Mouse (Mus musculus): ENCODE data around the gene Zdhhc18. TPM values are rescaled to one million over a fixed set of nuclear protein-coding genes. Genes with fewer than 3 reads are reported as not detected.

Zdhhc18 gene
- polyA plus RNA-seq (2016; fragmentation: Nextera tagmentation; extraction: Ambion mirVana), result 1.6 and 2.9 TPM in 2 replicates

DNA sequence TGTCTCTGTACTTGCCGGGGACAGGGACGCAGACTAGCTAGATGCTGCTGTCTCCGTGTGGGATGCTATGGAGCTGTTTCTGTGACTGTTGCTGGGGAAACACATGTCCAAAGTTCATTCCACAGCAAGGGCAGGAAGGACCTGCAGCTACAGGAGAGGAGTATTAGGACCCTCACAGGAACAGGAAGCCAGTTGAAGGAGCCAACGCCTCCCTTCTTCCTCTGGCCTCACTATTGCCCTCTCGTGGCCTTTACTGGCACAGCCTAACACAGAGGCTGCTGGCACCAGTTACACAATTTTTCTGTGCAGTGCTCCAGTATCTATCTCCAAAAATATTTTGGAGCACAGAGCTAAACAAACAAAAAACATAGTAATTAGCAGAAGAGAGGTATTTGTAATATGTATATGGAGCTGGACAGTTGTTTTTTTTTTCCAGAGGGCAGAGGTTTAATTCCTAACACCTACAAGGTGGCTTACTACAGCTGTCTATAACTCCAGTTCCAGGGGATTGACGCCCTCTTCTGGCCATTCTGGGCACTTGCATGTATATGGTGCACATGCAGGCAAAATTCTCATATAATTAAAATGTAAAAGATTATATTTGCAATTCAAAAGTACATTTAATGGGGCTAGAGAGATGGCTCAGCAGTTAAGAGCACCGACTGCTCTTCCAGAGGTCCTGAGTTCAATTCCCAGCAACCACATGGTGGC, at the start of gene Zdhhc18:
TSS of gene Zdhhc18 (minus strand) at position 166 of the 711 bp plus-strand sequence.
- peak within 1 kb of the TSS; percentile 45 for H3K4me3 ChIP-seq
- no peaks in the 10 kb centered on the region for H3K36me3 ChIP-seq
- peak within 1 kb of the TSS; percentile 72; the same call in 1 of the 2 replicates for H3K27ac ChIP-seq
- no peaks in the 10 kb centered on the region for H3K27me3 ChIP-seq (ENCODE audit: insufficient read depth, poor library complexity, severe bottlenecking)
- WGBS, result 41% methylated on average over 7 of the region's 7 CpGs
- DNase-seq (ENCODE audit: low spot score), result no peak
- H3K9me3 ChIP-seq, result 0 out of 2 replicates have a peak, but pooled peaks cover 2% of the 10 kb centered on the region
- H3K4me1 ChIP-seq, result peaks cover 3% of the 10 kb centered on the region; the same call in 1 of the 2 replicates

DNA sequence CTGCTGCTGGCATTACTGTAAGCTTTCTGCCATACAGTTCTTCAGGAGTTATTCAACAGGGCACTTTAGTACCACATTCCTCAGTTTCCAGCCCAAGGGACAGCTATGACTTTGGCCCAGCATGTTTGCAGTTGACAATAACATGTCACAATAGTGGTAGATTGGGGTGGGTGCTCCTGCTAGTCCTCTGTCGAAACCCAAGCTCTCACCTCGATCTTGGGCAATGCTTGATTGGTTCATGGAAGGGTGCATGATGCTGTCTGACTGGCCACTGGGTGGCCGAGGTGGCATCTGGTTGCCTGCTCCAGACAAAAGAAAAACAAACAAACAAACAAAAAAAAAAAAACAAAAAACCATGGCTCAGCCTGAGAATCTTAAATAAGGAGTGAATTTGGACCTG, 45.4 kb upstream of the Zdhhc18 start:
- DNase-seq (ENCODE audit: low spot score), result no peak
- no peaks in the 10 kb centered on the region for H3K27me3 ChIP-seq (ENCODE audit: insufficient read depth, poor library complexity, severe bottlenecking)
- peaks cover 5% of the 10 kb centered on the region; the same call in 1 of the 2 replicates for H3K4me1 ChIP-seq
- peaks cover 96% of the 10 kb centered on the region for H3K36me3 ChIP-seq
- H3K4me3 ChIP-seq, result no peak overlapping the region
- no peak overlapping the region for H3K27ac ChIP-seq
- no peaks in the 10 kb centered on the region for H3K9me3 ChIP-seq
- WGBS, result 79% methylated on average over 3 of the region's 3 CpGs

DNA sequence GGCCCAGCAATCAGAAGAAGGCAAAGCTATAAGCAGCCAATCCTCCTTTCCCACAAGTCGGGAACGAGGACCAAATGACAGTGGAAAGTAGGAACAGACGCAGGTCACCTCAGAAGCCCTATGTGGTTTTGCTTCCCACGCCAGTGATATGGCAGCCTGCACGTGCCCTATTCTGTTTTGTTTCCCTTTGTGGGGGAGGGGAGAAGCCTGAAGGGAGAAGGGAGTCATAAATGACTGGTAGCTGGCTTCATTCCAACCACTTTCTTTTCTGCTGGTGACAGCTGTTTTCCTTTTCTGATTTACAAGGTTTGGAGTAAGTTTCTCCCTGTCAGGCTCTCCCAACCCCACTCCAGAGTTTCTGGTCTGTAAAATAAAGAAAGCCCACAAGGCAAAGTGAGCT, 40.3 kb upstream of the Zdhhc18 start:
- Histone ChIP-seq H3K4me1 (peaks cover 12% of the 10 kb centered on the region), H3K27me3 (ENCODE audit: insufficient read depth, poor library complexity, severe bottlenecking) (no peaks in the 10 kb centered on the region), H3K4me3 (no peak overlapping the region), H3K36me3 (peaks cover 100% of the 10 kb centered on the region), H3K27ac (no peak overlapping the region), H3K9me3 (no peaks in the 10 kb centered on the region)
- 43% methylated on average over 5 of the region's 5 CpGs for WGBS
- no peak for DNase-seq (ENCODE audit: low spot score)

DNA sequence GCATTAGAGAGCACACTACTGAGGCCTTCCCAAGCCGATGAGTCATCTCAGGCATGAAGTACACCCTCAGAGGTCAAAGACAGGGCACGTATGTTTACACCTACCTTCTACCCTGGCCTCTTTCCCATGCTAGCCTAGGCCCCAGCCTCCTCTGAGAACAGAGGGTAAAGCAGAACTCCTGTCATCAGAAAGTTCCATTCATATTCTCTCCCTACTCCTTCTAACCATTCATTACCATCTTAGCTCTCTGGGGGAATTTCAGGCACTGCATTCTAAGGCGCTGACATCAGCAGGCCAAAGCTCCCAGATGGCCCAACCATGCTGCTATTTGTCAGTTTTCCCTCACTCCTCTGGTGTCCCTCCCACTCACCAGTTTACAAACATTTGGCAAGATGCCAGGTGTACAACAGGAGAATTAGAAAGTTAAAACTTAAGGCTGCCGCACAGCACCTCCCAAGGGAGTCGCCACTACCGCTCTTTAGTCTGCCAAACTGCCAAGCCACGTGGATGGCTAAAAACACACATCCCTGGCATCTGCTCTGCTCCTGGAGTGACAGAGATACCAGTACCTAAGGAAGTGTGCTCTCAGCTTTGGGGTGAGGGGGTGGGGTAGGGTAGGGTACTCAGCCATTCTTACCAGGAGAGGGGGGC, 38.6 kb upstream of the Zdhhc18 start:
- Histone ChIP-seq H3K27ac (no peak overlapping the region), H3K4me1 (peaks cover 12% of the 10 kb centered on the region), H3K27me3 (ENCODE audit: insufficient read depth, poor library complexity, severe bottlenecking) (no peaks in the 10 kb centered on the region), H3K4me3 (no peak overlapping the region), H3K36me3 (peaks cover 100% of the 10 kb centered on the region), H3K9me3 (no peaks in the 10 kb centered on the region)
- no peak for DNase-seq (ENCODE audit: low spot score)
- 65% methylated on average over 7 of the region's 7 CpGs for WGBS

DNA sequence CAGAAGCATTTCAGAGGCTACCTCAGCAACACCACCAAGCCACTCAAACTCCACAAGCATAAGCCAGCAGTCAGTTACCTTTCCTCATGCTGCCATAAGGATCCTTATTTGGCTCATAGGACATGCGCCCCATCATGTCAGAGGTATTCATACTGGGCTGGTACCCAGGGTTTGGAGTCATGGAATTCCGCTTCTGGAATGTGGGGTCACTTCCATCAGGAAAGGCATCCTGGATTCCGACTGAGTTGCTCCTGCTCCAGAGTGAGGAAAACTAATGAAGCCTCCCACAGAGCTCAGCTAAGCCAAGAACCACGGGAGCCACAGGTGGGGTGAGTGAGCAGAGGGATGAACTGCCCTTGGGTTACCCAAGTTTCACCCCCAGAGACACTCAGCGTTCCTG, 37.2 kb upstream of the Zdhhc18 start:
- Histone ChIP-seq H3K9me3 (no peaks in the 10 kb centered on the region), H3K27ac (no peak overlapping the region), H3K27me3 (ENCODE audit: insufficient read depth, poor library complexity, severe bottlenecking) (no peaks in the 10 kb centered on the region), H3K36me3 (peaks cover 98% of the 10 kb centered on the region), H3K4me1 (peaks cover 15% of the 10 kb centered on the region), H3K4me3 (no peak overlapping the region)
- 85% methylated on average over 5 of the region's 5 CpGs for WGBS
- no peak for DNase-seq (ENCODE audit: low spot score)

DNA sequence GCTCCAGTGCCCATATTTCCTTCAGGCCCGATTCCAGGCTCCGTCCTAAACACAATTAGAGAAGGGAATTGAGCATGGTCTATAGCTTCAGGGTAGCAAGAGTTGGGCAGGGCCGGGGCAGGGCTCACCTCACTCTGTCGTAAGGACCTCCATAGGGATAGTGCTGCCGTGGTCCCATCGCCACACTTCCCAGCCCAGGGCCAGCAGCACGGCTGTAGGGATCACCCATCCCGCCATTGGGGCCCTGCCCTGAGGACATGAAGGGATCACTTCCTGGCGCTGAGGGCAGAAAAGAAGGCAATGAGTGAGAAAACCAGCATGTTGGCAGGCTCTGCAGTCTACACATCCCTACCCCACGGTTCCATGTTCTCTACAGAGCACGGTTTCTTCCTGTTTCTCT, 36.6 kb upstream of the Zdhhc18 start:
- Histone ChIP-seq H3K9me3 (no peaks in the 10 kb centered on the region), H3K27ac (no peak overlapping the region), H3K27me3 (ENCODE audit: insufficient read depth, poor library complexity, severe bottlenecking) (no peaks in the 10 kb centered on the region), H3K4me3 (no peak overlapping the region), H3K4me1 (peaks cover 20% of the 10 kb centered on the region), H3K36me3 (peaks cover 98% of the 10 kb centered on the region)
- 93% methylated on average over 11 of the region's 11 CpGs for WGBS
- DNase-seq (ENCODE audit: low spot score), result no peak

DNA sequence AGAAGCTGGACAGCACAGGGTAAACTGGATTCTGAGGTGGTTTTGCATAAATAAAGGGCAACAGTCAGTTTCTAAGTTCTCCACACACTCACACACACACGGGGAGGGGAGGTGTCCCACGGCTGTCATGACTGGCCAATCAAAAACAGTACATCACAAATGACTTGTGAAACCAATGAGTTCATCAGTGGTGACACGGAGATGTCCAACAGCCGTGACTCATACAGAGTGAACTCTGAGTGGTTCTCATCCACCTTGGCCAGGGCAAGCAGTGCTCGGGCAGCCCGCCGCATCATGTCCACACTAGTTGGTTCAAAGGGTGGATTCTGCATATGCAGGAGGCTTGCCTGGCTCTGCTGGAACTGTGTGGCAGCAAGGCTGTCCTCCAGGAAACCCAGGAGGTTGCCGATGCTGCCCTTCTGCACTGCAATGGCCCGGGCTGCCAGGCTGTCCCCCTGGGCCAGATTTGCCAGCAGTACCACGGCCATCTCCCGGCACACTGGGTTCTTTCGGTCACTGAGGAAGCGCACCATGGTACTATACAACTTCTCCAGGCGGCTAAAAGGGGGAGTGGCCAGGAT, 30.3 kb upstream of the Zdhhc18 start:
- no peak overlapping the region for H3K27ac ChIP-seq
- H3K36me3 ChIP-seq, result peaks cover 67% of the 10 kb centered on the region
- H3K4me1 ChIP-seq, result peaks cover 41% of the 10 kb centered on the region
- H3K27me3 ChIP-seq (ENCODE audit: insufficient read depth, poor library complexity, severe bottlenecking), result no peaks in the 10 kb centered on the region
- WGBS, result 90% methylated on average over 14 of the region's 14 CpGs
- H3K9me3 ChIP-seq, result no peaks in the 10 kb centered on the region
- DNase-seq (ENCODE audit: low spot score), result no peak
- H3K4me3 ChIP-seq, result no peak overlapping the region

DNA sequence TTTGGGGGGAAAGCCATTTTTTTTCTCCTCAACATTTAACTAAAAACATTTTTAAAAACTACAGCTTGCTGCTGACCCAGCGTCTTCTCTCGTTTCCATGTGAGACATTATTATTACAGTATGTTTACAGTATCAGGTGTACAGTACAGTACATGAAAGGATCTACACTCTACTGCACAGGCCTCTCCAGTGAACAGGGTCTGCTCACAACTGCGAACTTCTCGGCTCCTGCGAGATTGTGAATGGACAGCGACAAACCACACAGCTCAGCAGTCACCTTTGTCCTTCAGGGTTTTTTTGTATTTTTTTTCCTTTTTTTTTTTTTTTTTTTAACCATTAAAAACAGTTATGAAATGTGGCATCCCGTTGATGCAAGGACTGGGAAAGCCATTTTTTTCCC, 29.7 kb upstream of the Zdhhc18 start:
- Histone ChIP-seq H3K36me3 (peaks cover 61% of the 10 kb centered on the region), H3K4me3 (no peak overlapping the region), H3K27me3 (ENCODE audit: insufficient read depth, poor library complexity, severe bottlenecking) (no peaks in the 10 kb centered on the region), H3K4me1 (peaks cover 47% of the 10 kb centered on the region), H3K27ac (no peak overlapping the region), H3K9me3 (no peaks in the 10 kb centered on the region)
- DNase-seq (ENCODE audit: low spot score), result no peak
- WGBS, result 89% methylated on average over 7 of the region's 7 CpGs

DNA sequence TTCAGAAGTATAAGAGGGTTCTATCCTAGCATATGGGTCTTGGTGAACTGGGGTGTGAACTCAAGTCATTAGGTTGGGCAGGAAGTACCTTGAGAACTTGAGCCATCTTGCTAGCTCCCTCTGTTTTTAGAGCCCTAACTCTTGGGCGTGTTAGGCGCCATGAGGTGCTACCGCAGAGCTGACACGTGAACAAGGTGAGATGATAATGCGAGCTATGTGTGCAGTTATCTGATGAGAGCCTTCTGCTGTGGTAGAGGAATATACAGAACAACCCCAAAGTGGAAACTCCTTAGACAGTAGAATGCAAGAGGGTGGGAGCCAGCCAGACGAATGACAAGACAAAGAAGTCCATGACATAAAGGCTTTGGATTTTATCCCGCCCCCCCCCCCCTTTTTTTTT, 27.3 kb upstream of the Zdhhc18 start:
- H3K27ac ChIP-seq, result no peak overlapping the region
- H3K9me3 ChIP-seq, result no peaks in the 10 kb centered on the region
- H3K4me3 ChIP-seq, result no peak overlapping the region
- H3K4me1 ChIP-seq, result peaks cover 67% of the 10 kb centered on the region
- 66% methylated on average over 7 of the region's 7 CpGs for WGBS
- peaks cover 41% of the 10 kb centered on the region for H3K36me3 ChIP-seq
- DNase-seq (ENCODE audit: low spot score), result no peak
- H3K27me3 ChIP-seq (ENCODE audit: insufficient read depth, poor library complexity, severe bottlenecking), result no peaks in the 10 kb centered on the region

DNA sequence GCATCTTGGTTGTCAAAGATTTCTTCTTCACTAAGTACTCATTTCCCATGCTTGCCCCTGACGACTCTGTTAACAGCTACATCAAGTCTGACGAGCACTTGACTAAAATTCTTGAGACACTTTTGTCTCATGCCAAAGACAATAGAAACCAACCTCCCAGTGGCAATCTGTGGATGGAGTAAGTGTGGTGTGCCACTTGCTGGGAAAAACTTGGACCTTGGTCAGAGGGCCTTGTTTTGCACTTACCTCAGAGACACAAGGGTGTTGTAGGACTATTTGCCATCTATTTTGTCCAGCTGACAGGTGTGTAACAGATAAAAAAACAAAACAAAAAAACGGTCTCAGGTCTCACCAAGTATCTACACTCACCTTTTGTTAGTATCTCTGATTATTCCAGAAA, 26.2 kb upstream of the Zdhhc18 start:
- Histone ChIP-seq H3K27me3 (ENCODE audit: insufficient read depth, poor library complexity, severe bottlenecking) (no peaks in the 10 kb centered on the region), H3K27ac (peak overlapping the region; percentile 72), H3K4me3 (no peak overlapping the region), H3K36me3 (peaks cover 30% of the 10 kb centered on the region), H3K9me3 (no peaks in the 10 kb centered on the region), H3K4me1 (peaks cover 66% of the 10 kb centered on the region)
- WGBS, result 22% methylated on average over 3 of the region's 3 CpGs
- DNase-seq (ENCODE audit: low spot score), result no peak

DNA sequence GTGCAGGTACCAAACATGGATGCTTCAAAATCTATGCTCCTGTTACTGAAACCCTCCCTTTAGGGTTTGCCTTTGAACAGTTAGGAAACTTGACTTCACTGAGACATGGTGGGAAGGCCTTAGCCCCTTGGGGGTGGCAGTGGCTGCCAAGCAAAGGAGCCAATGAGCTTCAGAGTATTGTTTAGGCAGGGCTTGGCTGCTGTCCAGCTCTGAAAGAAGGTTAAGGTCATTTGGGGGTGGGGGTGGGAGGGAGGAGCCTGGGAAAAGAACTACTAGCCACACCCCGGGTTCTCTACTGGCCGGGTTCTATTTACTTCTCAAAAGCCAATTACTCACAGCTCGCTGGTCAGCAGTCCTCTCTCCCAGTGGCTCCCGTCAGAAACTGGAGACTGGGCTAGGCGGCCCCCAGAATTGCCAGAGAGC, 25.7 kb upstream of the Zdhhc18 start:
- Histone ChIP-seq H3K36me3 (peaks cover 24% of the 10 kb centered on the region), H3K27ac (peak overlapping the region; percentile 72), H3K4me3 (peak overlapping the region; percentile 15; the same call in 1 of the 2 replicates), H3K4me1 (peaks cover 64% of the 10 kb centered on the region), H3K27me3 (ENCODE audit: insufficient read depth, poor library complexity, severe bottlenecking) (no peaks in the 10 kb centered on the region), H3K9me3 (no peaks in the 10 kb centered on the region)
- 6% methylated on average over 5 of the region's 5 CpGs for WGBS
- DNase-seq (ENCODE audit: low spot score), result peak; percentile 91

DNA sequence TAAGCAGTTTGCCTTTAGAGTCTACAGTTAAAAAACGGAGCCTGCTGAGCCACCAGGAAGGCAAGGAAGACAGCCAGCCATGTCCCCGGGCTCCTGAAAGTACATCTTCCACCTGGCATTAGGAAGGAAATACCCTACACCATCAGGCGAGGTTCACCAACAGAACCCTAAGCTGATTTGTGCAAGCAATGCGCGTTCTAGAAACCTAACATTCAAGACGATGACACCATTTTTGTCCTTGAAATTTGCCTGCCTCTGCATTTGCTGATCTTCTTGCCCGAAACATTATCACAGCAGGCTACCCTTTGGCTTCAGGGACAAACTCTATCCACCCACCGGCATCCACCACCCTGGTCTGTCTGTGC, 24.4 kb upstream of the Zdhhc18 start:
- H3K27me3 ChIP-seq (ENCODE audit: insufficient read depth, poor library complexity, severe bottlenecking), result no peaks in the 10 kb centered on the region
- peaks cover 67% of the 10 kb centered on the region for H3K4me1 ChIP-seq
- 0 out of 2 replicates have a peak overlapping the region, but pooled peaks have one; percentile 22 for H3K4me3 ChIP-seq
- H3K9me3 ChIP-seq, result no peaks in the 10 kb centered on the region
- 55% methylated on average over 8 of the region's 8 CpGs for WGBS
- no peak for DNase-seq (ENCODE audit: low spot score)
- peak overlapping the region; percentile 99 for H3K27ac ChIP-seq
- peaks cover 12% of the 10 kb centered on the region for H3K36me3 ChIP-seq

DNA sequence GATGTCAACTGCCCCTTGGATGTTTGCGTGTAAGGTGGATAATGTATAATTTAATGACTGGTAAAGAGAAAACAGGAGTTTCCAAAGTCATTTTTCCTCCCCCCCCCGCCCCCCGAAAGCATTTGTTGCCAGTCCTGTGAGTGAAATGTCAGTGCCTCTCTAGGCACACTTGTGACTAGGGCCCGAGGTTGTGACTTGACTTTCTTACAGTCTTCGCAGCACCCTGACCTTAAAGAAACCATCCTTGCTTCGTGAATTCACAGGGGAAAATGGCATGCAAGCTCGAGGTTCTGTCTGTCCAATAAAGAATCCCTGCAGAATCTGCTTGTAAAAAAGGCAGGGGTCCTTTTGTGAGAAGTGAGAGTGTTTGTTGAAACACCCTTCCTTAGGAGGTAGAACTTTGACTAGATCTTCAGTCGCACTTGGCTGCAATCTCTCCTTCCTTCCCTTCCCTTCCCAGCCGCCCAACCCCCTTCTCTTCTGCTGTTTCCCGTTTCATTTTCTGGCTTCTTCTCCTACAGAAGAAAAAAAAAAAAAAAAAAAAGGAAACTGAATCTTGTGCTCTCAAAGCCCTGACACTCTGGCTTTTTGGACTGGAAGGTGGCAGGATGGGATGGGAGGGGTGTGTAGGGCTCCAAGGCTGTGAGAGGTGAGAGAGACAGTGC, 23.8 kb upstream of the Zdhhc18 start:
- no peaks in the 10 kb centered on the region for H3K27me3 ChIP-seq (ENCODE audit: insufficient read depth, poor library complexity, severe bottlenecking)
- peaks cover 67% of the 10 kb centered on the region for H3K4me1 ChIP-seq
- H3K27ac ChIP-seq, result peak overlapping the region; percentile 99
- no peak for DNase-seq (ENCODE audit: low spot score)
- peak overlapping the region; percentile 86 for H3K4me3 ChIP-seq
- H3K9me3 ChIP-seq, result no peaks in the 10 kb centered on the region
- H3K36me3 ChIP-seq, result peaks cover 10% of the 10 kb centered on the region
- 25% methylated on average over 10 of the region's 10 CpGs for whole genome bisulfite sequencing
